Mouse (Mus musculus): ENCODE data around the gene Pabpn1. TPM values are rescaled to one million over a fixed set of nuclear protein-coding genes. Genes with fewer than 3 reads are reported as not detected.
A peak's percentile ranks its signal among the peaks of the same experiment; 100 is the strongest.

Pabpn1 gene
- polyA plus RNA-seq, 1 experiment from 2014 or later: 53.9 TPM

GRCm38 (mm10) chr14:54868026-54868425, 24.3 kb upstream of the Pabpn1 start:
- no peaks in the 10 kb centered on the region for H3K9me3 ChIP-seq (replicated peaks)
- H3K36me3 ChIP-seq: no peaks in the 10 kb centered on the region
- H3K4me2 ChIP-seq: no peak overlapping the region
- ATAC-seq (ENCODE audit: low read depth) (no peak), DNase-seq (no peak)
- WGBS (ENCODE audit: insufficient replicate concordance): 56% methylated on average over 4 of the region's 4 CpGs
- H3K27ac ChIP-seq: no peak overlapping the region
- no peaks in the 10 kb centered on the region for H3K27me3 ChIP-seq
- H3K4me3 ChIP-seq (replicated peaks): no peak overlapping the region
- H3K9ac ChIP-seq: no peak overlapping the region
- H3K4me1 ChIP-seq (replicated peaks): peaks cover 16% of the 10 kb centered on the region

GRCm38 (mm10) chr14:54870861-54871260, 21.4 kb upstream of the Pabpn1 start, which contains the start of gene Homez:
TSS of gene Homez (minus strand) at chr14:54870961.
- H3K27ac ChIP-seq: no peak within 1 kb of the TSS
- no peaks in the 10 kb centered on the region for H3K9me3 ChIP-seq (replicated peaks)
- peaks cover 7% of the 10 kb centered on the region for H3K4me1 ChIP-seq (replicated peaks)
- DNase-seq (no peak), ATAC-seq (ENCODE audit: low read depth) (no peak)
- no peak within 1 kb of the TSS for H3K4me3 ChIP-seq (replicated peaks)
- no peak within 1 kb of the TSS for H3K9ac ChIP-seq
- H3K4me2 ChIP-seq: no peak within 1 kb of the TSS
- WGBS (ENCODE audit: insufficient replicate concordance): 72% methylated on average over 5 of the region's 5 CpGs
- no peaks in the 10 kb centered on the region for H3K27me3 ChIP-seq
- H3K36me3 ChIP-seq: no peaks in the 10 kb centered on the region

GRCm38 (mm10) chr14:54874165-54874564, 18.1 kb upstream of the Pabpn1 start:
- H3K27ac ChIP-seq: no peak overlapping the region; the same call in 1 of the 2 replicates
- 75% methylated on average over 3 of the region's 3 CpGs for WGBS (ENCODE audit: insufficient replicate concordance)
- no peak overlapping the region for H3K4me2 ChIP-seq
- DNase-seq: no peak
- no peaks in the 10 kb centered on the region for H3K27me3 ChIP-seq
- H3K36me3 ChIP-seq: no peaks in the 10 kb centered on the region
- no peaks in the 10 kb centered on the region for H3K9me3 ChIP-seq (replicated peaks)
- ATAC-seq (ENCODE audit: low read depth): no peak
- H3K9ac ChIP-seq: no peak overlapping the region
- H3K4me1 ChIP-seq (replicated peaks): peaks cover 29% of the 10 kb centered on the region
- no peak overlapping the region for H3K4me3 ChIP-seq (replicated peaks)

- H3K27me3 ChIP-seq: no peaks in the 10 kb centered on the region
- peaks cover 29% of the 10 kb centered on the region for H3K4me1 ChIP-seq (replicated peaks)
- H3K9ac ChIP-seq: peak overlapping the region; percentile 79
- peak overlapping the region; percentile 99 for H3K4me2 ChIP-seq
- DNase-seq (no peak), ATAC-seq (ENCODE audit: low read depth) (peak; percentile 8)
- peak overlapping the region; percentile 75 for H3K4me3 ChIP-seq (replicated peaks)
- peak overlapping the region; percentile 79; the same call in 1 of the 2 replicates for H3K27ac ChIP-seq
- H3K36me3 ChIP-seq: no peaks in the 10 kb centered on the region
- H3K9me3 ChIP-seq (replicated peaks): no peaks in the 10 kb centered on the region
- 2% methylated on average over 36 of the region's 36 CpGs for WGBS (ENCODE audit: insufficient replicate concordance)
Observed at GRCm38 (mm10) chr14:54875844-54876538, 16.3 kb upstream of the Pabpn1 start.

- DNase-seq (peak; percentile 88), ATAC-seq (ENCODE audit: low read depth) (peak; percentile 89)
- H3K4me3 ChIP-seq (replicated peaks): peak overlapping the region; percentile 75
- peak overlapping the region; percentile 79 for H3K27ac ChIP-seq
- H3K9ac ChIP-seq: peak overlapping the region; percentile 79
- peak overlapping the region; percentile 99 for H3K4me2 ChIP-seq
- H3K27me3 ChIP-seq: no peaks in the 10 kb centered on the region
- H3K4me1 ChIP-seq (replicated peaks): peaks cover 29% of the 10 kb centered on the region
- no peaks in the 10 kb centered on the region for H3K9me3 ChIP-seq (replicated peaks)
- under 1% methylated on average over 71 of the region's 72 CpGs for WGBS (ENCODE audit: insufficient replicate concordance)
- no peaks in the 10 kb centered on the region for H3K36me3 ChIP-seq
Observed at GRCm38 (mm10) chr14:54876539-54877047, 15.7 kb upstream of the Pabpn1 start.

- Histone ChIP-seq H3K4me2 (peak within 1 kb of the TSS; percentile 99), H3K9me3 (replicated peaks) (no peaks in the 10 kb centered on the region), H3K4me1 (replicated peaks) (peaks cover 29% of the 10 kb centered on the region), H3K27ac (peak within 1 kb of the TSS; percentile 79), H3K36me3 (no peaks in the 10 kb centered on the region), H3K9ac (peak within 1 kb of the TSS; percentile 79), H3K27me3 (no peaks in the 10 kb centered on the region), H3K4me3 (replicated peaks) (peak within 1 kb of the TSS; percentile 75)
- under 1% methylated on average over 59 of the region's 61 CpGs for whole genome bisulfite sequencing (ENCODE audit: insufficient replicate concordance)
- peak; percentile 50 for DNase-seq
- peak; percentile 81 for ATAC-seq (ENCODE audit: low read depth)
Observed at GRCm38 (mm10) chr14:54877048-54877715, 15.1 kb upstream of the Pabpn1 start, which contains the start of gene Ppp1r3e. TSS of gene Ppp1r3e (minus strand) at chr14:54877550.

- Histone ChIP-seq H3K9me3 (replicated peaks) (no peaks in the 10 kb centered on the region), H3K4me1 (replicated peaks) (peaks cover 19% of the 10 kb centered on the region), H3K36me3 (0 out of 2 replicates have a peak, but pooled peaks cover 4% of the 10 kb centered on the region), H3K4me2 (peak within 1 kb of the TSS; percentile 75), H3K9ac (peak within 1 kb of the TSS; percentile 74), H3K4me3 (replicated peaks) (peak within 1 kb of the TSS; percentile 65), H3K27ac (peak within 1 kb of the TSS; percentile 79), H3K27me3 (no peaks in the 10 kb centered on the region)
- peak; percentile 88 for ATAC-seq (ENCODE audit: low read depth)
- peak; percentile 50 for DNase-seq
- 2% methylated on average over 27 of the region's 27 CpGs for WGBS (ENCODE audit: insufficient replicate concordance)
Observed at GRCm38 (mm10) chr14:54883154-54884021, 8.9 kb upstream of the Pabpn1 start, which contains the start of the genes Bcl2l2 and Gm20521. TSS of gene Bcl2l2 (plus strand) at chr14:54883377. TSS of gene Gm20521 (plus strand) at chr14:54883441.

- WGBS (ENCODE audit: insufficient replicate concordance): 52% methylated on average over 21 of the region's 21 CpGs
- Histone ChIP-seq H3K4me2 (peak overlapping the region; percentile 75), H3K27ac (peak overlapping the region; percentile 79; the same call in 1 of the 2 replicates), H3K4me3 (replicated peaks) (peak overlapping the region; percentile 65), H3K9me3 (replicated peaks) (no peaks in the 10 kb centered on the region), H3K9ac (peak overlapping the region; percentile 74), H3K27me3 (no peaks in the 10 kb centered on the region), H3K36me3 (0 out of 2 replicates have a peak, but pooled peaks cover 4% of the 10 kb centered on the region), H3K4me1 (replicated peaks) (peaks cover 19% of the 10 kb centered on the region)
- ATAC-seq (ENCODE audit: low read depth): no peak
- no peak for DNase-seq
Observed at GRCm38 (mm10) chr14:54884022-54884712, 8.1 kb upstream of the Pabpn1 start.

GRCm38 (mm10) chr14:54885309-54885708, 7.0 kb upstream of the Pabpn1 start:
- DNase-seq: no peak
- no peak overlapping the region for H3K4me2 ChIP-seq
- 84% methylated on average over 11 of the region's 11 CpGs for WGBS (ENCODE audit: insufficient replicate concordance)

GRCm38 (mm10) chr14:54893651-54894181, 1.4 kb downstream of the Pabpn1 start:
- Histone ChIP-seq H3K4me1 (replicated peaks) (peaks cover 45% of the 10 kb centered on the region), H3K4me2 (peak overlapping the region; percentile 91), H3K9me3 (replicated peaks) (no peaks in the 10 kb centered on the region), H3K27me3 (no peaks in the 10 kb centered on the region), H3K36me3 (peaks cover 33% of the 10 kb centered on the region), H3K27ac (peak overlapping the region; percentile 87), H3K4me3 (replicated peaks) (peak overlapping the region; percentile 90), H3K9ac (peak overlapping the region; percentile 97)
- WGBS (ENCODE audit: insufficient replicate concordance): 1% methylated on average over 38 of the region's 38 CpGs
- ATAC-seq (ENCODE audit: low read depth) (peak; percentile 97), DNase-seq (peak; percentile 98)

More at GRCm38 (mm10) chr14:54885309-54885708, 7.0 kb upstream of the Pabpn1 start:
- Histone ChIP-seq H3K4me3 (replicated peaks) (no peak overlapping the region), H3K4me1 (replicated peaks) (peaks cover 19% of the 10 kb centered on the region), H3K9me3 (replicated peaks) (no peaks in the 10 kb centered on the region), H3K27ac (no peak overlapping the region), H3K27me3 (no peaks in the 10 kb centered on the region), H3K9ac (no peak overlapping the region), H3K36me3 (0 out of 2 replicates have a peak, but pooled peaks cover 4% of the 10 kb centered on the region)
- no peak for ATAC-seq (ENCODE audit: low read depth)

Measured in liver, embryonic 13.5 days (tissue).